Mouse (Mus musculus): ENCODE results near the gene Col18a1. TPM values are rescaled to one million over a fixed set of nuclear protein-coding genes. Genes with fewer than 3 reads are reported as not detected.

Gene Col18a1
- polyA plus RNA-seq, 1 experiment, result 45.2 TPM

DNA sequence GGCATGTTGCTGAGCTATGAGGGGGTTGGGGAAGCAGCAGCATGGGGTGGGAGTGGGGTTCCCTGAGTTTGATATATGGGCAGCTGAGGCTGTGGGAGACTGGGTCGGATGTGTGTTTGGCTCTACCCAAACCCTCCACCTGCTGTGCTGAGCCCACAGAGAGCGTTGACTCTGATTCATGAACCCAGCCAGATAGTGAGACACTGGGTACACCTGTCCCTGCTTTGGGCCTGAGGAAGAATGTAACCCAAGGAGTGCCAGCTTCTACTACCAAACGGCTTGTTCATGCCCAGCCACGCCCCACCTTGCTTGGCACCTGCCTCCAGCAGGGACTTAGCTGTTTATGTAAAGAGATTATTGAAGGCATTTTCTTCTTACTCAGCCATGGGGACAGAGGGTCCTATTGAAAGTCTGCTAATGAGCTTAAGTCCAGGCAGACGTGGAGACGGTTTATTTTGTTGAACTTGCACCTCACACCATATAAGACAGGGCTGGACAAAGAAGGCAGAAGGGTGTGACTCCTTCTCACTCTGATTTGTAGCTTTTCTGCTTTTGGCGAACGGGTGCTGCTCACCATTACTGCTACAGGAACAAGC lies 127.7 kb downstream of the Col18a1 start:
- TF ChIP-seq CTCF (IDR thresholded peaks at IDR 0.05; ENCODE audit: borderline replicate concordance, extremely low read depth, insufficient read depth, insufficient read length), result no peak
- no peak for TF ChIP-seq POLR2A (IDR thresholded peaks at IDR 0.05; ENCODE audit: borderline replicate concordance, extremely low read depth, insufficient read depth, insufficient read length, poor library complexity, severe bottlenecking)
- DNase-seq (ENCODE audit: low read depth), result peak; percentile 12

DNA sequence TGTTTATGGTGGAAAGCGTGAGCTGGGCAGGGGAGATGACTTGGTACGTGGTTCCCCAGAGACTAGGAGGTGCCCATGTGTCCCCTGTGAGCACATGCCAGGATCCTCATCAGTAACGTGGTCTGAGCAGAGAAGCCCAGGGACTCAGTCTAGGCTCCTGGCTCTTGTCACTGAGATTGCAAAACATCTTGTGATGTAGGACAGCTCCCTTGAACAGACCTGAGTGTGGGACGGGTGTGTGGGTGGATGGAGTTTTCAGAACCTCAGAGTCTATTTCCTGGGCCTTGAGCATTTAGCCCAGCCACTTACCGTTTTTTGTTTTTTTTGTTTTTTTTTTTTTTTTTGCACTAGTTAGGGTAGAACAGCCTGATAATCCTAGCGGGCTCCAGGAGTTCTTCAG lies 130.9 kb downstream of the Col18a1 start:
- no peak for DNase-seq (ENCODE audit: low read depth)
- TF ChIP-seq POLR2A (IDR thresholded peaks at IDR 0.05; ENCODE audit: borderline replicate concordance, extremely low read depth, insufficient read depth, insufficient read length, poor library complexity, severe bottlenecking), result no peak
- no peak for TF ChIP-seq CTCF (IDR thresholded peaks at IDR 0.05; ENCODE audit: borderline replicate concordance, extremely low read depth, insufficient read depth, insufficient read length)

DNA sequence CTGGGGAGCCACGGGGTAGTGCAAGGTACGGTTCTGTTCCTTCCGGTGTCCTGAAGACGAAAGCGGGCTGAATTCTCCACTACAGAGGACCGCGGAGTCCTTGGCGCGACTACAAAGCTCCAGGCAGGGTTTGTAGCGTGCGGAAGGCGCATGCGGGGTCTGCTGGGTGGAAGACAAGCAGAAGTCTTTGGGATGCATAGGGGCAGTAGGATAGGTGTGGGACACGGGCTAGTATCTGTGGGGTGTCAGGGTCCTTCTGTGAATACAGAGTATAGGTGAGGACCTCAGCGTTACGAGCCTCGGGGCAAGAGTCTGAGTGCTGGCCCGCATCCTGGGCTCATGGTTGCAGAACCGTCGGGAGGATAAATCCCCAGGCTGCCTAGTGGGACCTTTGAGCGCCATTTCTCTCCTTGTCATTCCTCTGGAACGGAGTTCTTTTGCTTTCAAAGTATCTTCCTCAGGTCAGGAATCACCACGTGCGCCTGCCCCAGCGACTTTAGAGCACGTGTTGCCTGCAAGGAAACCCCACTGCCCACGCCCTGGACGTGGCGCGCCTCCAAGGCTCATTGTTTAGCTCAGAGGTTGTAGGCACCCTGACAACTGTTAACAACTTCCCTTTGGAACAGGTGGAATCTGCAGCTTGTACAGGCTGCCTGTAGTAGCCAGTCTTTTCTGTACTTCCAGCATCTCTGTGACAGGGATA lies 132.9 kb downstream of the Col18a1 start:
- DNase-seq (ENCODE audit: low read depth), result peak; percentile 65
- no peak for TF ChIP-seq POLR2A (IDR thresholded peaks at IDR 0.05; ENCODE audit: borderline replicate concordance, extremely low read depth, insufficient read depth, insufficient read length, poor library complexity, severe bottlenecking)
- TF ChIP-seq CTCF (IDR thresholded peaks at IDR 0.05; ENCODE audit: borderline replicate concordance, extremely low read depth, insufficient read depth, insufficient read length), result no peak

DNA sequence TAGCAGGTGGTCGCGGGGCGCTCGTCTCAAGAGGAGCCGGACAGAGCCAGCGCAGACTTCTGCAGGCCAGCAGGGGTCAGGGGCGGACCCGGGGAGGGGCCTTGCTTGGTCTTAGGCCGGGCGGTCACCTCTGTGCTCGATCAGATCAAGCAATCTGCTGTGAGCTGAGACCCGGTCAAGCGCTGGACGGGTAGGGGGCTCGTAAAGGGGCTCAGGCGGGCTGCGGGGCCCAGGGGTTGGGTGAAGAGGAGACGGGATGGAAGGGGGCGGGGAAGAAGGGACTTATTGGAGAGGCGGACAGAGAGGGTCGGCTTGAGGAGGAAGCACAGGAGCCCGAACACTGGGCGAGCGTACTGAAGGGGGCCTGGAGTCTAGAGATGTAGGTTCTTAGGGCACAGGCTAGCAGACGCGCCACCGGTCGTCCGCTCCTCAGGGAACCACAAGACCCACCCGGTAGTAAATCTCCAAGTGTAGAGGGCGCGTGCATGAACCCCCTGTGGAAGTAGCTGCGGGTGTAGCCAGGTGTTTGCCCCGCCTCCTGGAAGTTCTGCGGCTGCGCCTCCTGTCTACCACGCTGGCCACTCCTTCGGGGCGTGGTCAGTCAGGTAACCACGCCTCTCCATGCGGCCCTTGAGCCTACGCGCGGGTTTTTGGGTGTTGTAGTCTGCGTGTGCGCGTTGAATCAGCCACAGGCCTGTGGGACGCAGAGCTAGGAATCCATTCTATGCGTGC lies 133.6 kb downstream of the Col18a1 start:
- peak; percentile 98 for DNase-seq (ENCODE audit: low read depth)
- peak; percentile 20; the same call in 1 of the 2 replicates for TF ChIP-seq CTCF (IDR thresholded peaks at IDR 0.05; ENCODE audit: borderline replicate concordance, extremely low read depth, insufficient read depth, insufficient read length)
- TF ChIP-seq POLR2A (IDR thresholded peaks at IDR 0.05; ENCODE audit: borderline replicate concordance, extremely low read depth, insufficient read depth, insufficient read length, poor library complexity, severe bottlenecking), result peak; percentile 70; the same call in 1 of the 2 replicates

DNA sequence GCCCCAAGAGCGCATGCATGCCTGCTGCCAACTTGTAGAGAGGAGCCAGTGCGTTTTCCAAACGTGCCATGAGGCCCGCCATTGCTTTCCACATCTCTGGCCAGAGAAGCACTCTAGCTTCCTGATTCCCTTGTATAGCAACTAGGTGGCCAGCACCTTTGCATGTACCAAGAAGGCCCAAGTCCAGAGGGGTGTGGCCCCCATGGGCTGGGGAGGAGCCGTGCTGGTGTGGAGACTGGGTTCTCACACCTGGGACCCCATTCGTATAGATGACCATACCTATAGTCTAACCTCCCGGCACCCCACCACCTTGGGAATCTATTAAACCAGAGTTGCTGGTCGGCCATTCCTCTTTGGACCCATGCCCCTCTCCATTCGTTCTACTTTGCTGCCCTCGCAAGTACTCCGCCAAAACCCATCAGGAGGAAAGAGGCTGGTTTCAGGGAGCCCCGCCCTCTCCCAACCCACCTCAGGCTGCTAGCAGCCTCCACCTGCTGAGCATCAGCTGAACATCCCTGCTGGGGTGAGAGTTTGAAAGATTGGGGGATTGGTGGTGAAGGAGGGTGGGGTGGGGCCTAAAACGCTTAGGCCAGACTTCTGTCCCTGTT lies 134.5 kb downstream of the Col18a1 start, which contains the start of gene Slc19a1:
Gene Slc19a1 (plus strand): TSS at position 474 of the 608 bp plus-strand sequence.
- TF ChIP-seq POLR2A (IDR thresholded peaks at IDR 0.05; ENCODE audit: borderline replicate concordance, extremely low read depth, insufficient read depth, insufficient read length, poor library complexity, severe bottlenecking) (no peak), CTCF (IDR thresholded peaks at IDR 0.05; ENCODE audit: borderline replicate concordance, extremely low read depth, insufficient read depth, insufficient read length) (no peak)
- DNase-seq (ENCODE audit: low read depth), result no peak

DNA sequence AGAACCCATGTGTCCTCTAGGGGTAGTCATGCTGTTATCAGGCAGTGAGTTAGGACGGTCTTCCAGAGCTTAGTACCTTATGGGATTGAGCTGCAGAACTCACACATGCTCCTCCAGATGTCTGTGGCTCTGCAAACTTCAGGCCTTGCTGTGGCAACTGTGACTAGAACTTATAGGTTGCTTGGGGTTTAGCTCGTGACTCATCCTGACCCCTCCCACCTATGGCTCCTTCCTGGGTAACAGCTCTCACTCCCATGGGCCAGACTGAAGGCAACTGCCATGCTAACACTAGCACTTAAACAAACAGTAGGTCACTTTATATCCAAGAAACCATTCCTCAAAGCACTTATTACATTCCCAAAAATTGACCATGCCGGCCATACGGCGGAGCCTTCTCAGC lies 135.7 kb downstream of the Col18a1 start:
- no peak for DNase-seq (ENCODE audit: low read depth)
- no peak for TF ChIP-seq CTCF (IDR thresholded peaks at IDR 0.05; ENCODE audit: borderline replicate concordance, extremely low read depth, insufficient read depth, insufficient read length)
- TF ChIP-seq POLR2A (IDR thresholded peaks at IDR 0.05; ENCODE audit: borderline replicate concordance, extremely low read depth, insufficient read depth, insufficient read length, poor library complexity, severe bottlenecking), result no peak

DNA sequence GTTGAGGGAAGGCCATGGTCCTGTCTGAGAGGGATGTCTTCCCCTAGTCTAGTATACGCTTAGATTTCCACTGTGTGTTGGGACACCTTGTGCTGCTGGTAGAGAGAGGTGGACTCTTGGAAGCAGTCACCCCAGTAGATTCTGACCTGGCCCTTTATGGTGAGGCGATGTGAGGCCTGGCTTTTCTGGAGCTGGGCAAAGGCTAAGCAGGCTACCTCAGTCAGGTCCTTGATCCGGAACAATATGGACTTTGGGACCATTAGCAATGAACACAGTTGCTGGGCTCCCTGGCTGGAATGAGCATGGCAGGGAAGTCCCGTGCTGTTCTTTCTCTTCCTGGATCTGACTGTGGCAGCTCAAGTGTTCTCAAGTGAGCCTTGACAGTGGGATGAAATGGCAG lies 136.6 kb downstream of the Col18a1 start:
- TF ChIP-seq POLR2A (IDR thresholded peaks at IDR 0.05; ENCODE audit: borderline replicate concordance, extremely low read depth, insufficient read depth, insufficient read length, poor library complexity, severe bottlenecking) (no peak), CTCF (IDR thresholded peaks at IDR 0.05; ENCODE audit: borderline replicate concordance, extremely low read depth, insufficient read depth, insufficient read length) (no peak)

DNA sequence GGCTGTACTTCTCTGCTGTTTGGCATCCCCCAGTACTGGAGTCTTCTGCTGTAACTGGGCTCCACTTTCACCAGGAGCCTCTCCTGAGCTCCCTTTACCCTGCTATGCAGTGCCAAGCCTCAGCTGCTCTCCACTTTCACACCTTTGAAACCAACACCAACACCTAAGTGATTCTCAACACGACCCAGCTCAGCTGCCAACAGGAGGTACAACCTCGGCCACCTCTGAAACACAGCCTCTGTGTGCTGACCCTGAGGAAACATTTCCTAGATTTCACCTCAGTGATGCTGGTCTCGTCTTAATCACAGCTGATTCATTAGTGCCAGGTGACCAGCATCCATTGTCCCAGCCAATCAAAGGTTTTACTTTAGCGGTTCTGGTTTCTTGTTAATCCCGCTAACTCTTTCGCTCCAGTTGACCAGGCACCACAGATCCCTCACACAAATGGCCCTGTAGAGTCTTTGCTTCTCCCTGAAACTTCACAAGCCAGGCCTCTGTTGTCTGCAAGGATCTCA lies 137.5 kb downstream of the Col18a1 start:
- no peak for DNase-seq (ENCODE audit: low read depth)
- no peak for TF ChIP-seq POLR2A (IDR thresholded peaks at IDR 0.05; ENCODE audit: borderline replicate concordance, extremely low read depth, insufficient read depth, insufficient read length, poor library complexity, severe bottlenecking)
- TF ChIP-seq CTCF (IDR thresholded peaks at IDR 0.05; ENCODE audit: borderline replicate concordance, extremely low read depth, insufficient read depth, insufficient read length), result no peak

More for the DNA sequence above, 136.6 kb downstream of the Col18a1 start:
- no peak for DNase-seq (ENCODE audit: low read depth)

DNA sequence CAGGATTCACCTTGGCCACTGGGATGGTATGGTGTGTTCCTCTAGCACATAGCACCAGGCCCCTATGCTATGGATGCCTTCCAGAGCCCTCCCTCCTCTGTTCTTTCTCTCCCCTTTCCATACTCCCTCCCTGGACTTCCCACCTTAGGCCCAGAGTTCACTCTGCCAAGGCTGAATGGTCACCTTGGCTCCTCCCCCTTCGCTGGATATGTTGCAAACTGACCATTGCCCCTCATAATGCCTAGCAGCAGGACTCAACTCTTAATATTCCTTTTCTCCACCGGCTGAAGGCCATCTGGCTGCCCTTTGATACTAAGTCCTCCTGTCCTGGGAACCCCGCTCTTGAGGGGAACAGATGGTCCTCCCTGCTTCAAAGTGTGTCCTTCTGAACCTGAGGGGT lies 139.4 kb downstream of the Col18a1 start:
- TF ChIP-seq POLR2A (IDR thresholded peaks at IDR 0.05; ENCODE audit: borderline replicate concordance, extremely low read depth, insufficient read depth, insufficient read length, poor library complexity, severe bottlenecking), result no peak
- no peak for TF ChIP-seq CTCF (IDR thresholded peaks at IDR 0.05; ENCODE audit: borderline replicate concordance, extremely low read depth, insufficient read depth, insufficient read length)
- DNase-seq (ENCODE audit: low read depth), result no peak

DNA sequence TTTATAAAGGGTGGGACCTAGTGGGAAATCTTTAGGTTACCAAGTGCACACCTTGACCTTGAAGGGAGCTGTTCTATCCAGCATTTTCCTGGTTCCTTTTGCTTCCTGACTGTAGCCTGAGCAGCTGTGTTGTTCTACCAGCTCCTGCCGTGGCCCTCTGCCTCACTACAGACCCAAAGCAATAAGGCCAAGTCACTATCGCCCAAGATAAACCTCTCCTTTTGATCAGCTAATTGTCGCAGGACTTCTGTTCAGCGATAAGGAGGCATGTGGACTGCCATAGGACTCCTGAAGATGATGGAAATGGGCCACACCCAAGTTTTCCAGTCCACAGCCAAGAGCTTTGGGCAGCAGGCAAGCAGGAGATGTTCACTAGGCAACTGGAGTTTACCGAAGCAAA lies 142.1 kb downstream of the Col18a1 start:
- no peak for DNase-seq (ENCODE audit: low read depth)
- TF ChIP-seq CTCF (IDR thresholded peaks at IDR 0.05; ENCODE audit: borderline replicate concordance, extremely low read depth, insufficient read depth, insufficient read length), result no peak
